Mouse (Mus musculus): ENCODE data around the gene Olfr1436. TPM values are rescaled to one million over a fixed set of nuclear protein-coding genes. Genes with fewer than 3 reads are reported as not detected.
"Not testable (repeated sequence)": the region's sequence is repeated elsewhere in the genome, so short reads cannot be mapped to it uniquely, and the experiment has no call there.

The Olfr1436 gene
- polyA plus RNA-seq (2015; fragmentation: Nextera tagmentation; extraction: Ambion mirVana): not detected in 2 replicates

- not testable (repeated sequence) for H3K4me2 ChIP-seq; H3K36me3 ChIP-seq; H3K9ac ChIP-seq (replicated peaks); ATAC-seq (ENCODE audit: low FRiP score); H3K9me3 ChIP-seq (replicated peaks); H3K4me3 ChIP-seq (replicated peaks); H3K27me3 ChIP-seq (replicated peaks); H3K4me1 ChIP-seq; H3K27ac ChIP-seq (replicated peaks)
- 82% methylated on average over 1 of the region's 1 CpGs for WGBS
Observed at GRCm38 (mm10) chr19:12299030-12299429, at the start of gene Olfr1436. TSS of gene Olfr1436 (minus strand) at chr19:12299130.

DNA sequence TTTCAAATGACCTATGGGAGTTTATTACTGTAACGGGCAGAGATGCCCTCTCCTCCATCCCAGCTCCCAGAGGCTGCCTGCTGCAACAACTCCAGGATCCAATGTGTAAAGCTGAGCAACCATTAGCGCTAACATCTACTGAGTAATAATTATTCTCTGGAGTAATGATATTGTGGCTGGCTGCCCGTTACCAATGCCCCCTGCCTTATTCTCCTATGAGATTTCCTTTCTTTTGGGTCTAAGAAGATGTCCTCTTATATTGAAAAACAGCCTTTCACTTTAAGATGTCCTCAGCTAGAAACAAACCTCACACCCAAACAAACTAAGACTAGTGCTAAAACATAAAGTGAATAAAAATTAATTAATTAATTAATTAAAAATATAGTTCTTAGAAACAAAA, 36.9 kb upstream of the Olfr1436 start, which contains the start of gene Olfr1438-ps1:
TSS of gene Olfr1438-ps1 (minus strand) at position 101 of the 400 bp plus-strand sequence.
- no peak within 1 kb of the TSS for H3K4me2 ChIP-seq
- H3K9ac ChIP-seq (replicated peaks): no peak within 1 kb of the TSS
- H3K9me3 ChIP-seq (replicated peaks): no peaks in the 10 kb centered on the region
- H3K27ac ChIP-seq (replicated peaks): no peak within 1 kb of the TSS
- no peaks in the 10 kb centered on the region for H3K27me3 ChIP-seq (replicated peaks)
- H3K36me3 ChIP-seq: no peaks in the 10 kb centered on the region
- no peaks in the 10 kb centered on the region for H3K4me1 ChIP-seq
- H3K4me3 ChIP-seq (replicated peaks): no peak within 1 kb of the TSS
- ATAC-seq (ENCODE audit: low FRiP score): no peak
- 87% methylated on average over 3 of the region's 3 CpGs for WGBS

DNA sequence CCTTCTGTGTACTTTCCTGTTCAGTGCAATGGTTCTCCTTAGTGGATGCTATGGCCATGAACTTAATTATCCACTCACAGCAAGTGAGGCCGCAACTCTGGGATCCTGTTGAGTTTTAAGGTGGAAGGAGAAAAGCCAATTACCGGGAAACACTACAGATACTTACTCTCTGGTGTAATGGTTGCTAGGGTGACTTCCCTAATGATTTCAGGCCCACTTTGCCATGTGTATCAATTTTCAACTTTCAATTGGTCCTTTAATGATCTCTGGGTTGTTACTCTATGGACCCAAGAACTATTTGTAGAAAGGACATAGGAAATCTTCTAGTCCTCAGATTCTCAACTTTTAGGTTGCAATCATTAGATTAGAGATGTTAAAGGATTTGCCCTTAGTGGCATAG, 26.1 kb upstream of the Olfr1436 start, which contains the start of gene Olfr1437:
TSS of gene Olfr1437 (minus strand) at position 101 of the 400 bp plus-strand sequence.
- no peak for ATAC-seq (ENCODE audit: low FRiP score)
- Histone ChIP-seq H3K36me3 (no peaks in the 10 kb centered on the region), H3K27ac (replicated peaks) (no peak within 1 kb of the TSS), H3K9me3 (replicated peaks) (no peaks in the 10 kb centered on the region), H3K4me2 (no peak within 1 kb of the TSS), H3K4me1 (no peaks in the 10 kb centered on the region), H3K4me3 (replicated peaks) (no peak within 1 kb of the TSS), H3K9ac (replicated peaks) (no peak within 1 kb of the TSS), H3K27me3 (replicated peaks) (no peaks in the 10 kb centered on the region)
- 62% methylated on average over 2 of the region's 2 CpGs for WGBS

DNA sequence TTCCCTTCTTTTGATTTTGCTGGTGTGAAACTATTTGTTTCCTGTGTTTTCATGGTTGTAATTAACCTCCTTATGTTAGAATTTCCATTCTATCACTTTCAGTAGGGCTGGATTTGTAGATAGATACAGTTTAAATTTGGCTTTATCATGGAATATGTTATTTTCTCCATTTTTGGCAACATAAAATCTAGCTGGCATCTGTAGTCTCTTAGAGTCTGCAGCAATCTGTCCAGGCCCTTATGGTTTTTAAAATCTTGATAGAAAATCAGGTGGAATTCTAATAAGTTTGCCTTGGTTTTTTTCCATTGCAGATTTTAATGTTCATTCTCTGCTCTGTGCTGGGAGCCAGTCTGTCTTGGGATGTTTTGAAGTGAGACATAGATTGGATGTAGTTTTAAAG, 6.0 kb downstream of the Olfr1436 start:
- no peaks in the 10 kb centered on the region for H3K36me3 ChIP-seq
- no peak for ATAC-seq (ENCODE audit: low FRiP score)
- H3K9me3 ChIP-seq (replicated peaks): no peaks in the 10 kb centered on the region
- no peak overlapping the region for H3K27ac ChIP-seq (replicated peaks)
- no peak overlapping the region for H3K9ac ChIP-seq (replicated peaks)
- no peak overlapping the region for H3K4me2 ChIP-seq
- H3K4me3 ChIP-seq (replicated peaks): no peak overlapping the region
- H3K27me3 ChIP-seq (replicated peaks): no peaks in the 10 kb centered on the region
- H3K4me1 ChIP-seq: no peaks in the 10 kb centered on the region

DNA sequence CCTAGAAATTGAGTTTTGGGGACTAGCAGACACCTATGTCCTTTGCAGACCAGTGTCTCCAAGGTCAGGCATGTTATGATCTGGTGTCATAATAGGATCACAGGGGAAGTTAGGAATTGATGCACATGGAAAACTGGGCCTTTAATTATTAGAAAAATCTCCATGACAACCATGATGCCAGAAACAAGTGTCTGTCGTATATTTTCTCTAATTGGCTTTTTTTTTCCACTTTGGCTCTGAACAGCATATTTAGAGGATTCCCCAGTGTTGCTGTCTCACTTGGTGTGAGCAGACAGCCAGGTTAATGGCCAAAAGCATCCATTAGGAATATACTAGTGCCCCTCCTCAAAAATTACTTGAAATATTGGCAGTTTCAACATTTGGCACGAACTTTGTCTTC, 19.4 kb downstream of the Olfr1436 start, which contains the start of gene Olfr1434:
TSS of gene Olfr1434 (plus strand) at position 301 of the 400 bp plus-strand sequence.
- 81% methylated on average over 2 of the region's 2 CpGs for WGBS
- ATAC-seq (ENCODE audit: low FRiP score): no peak
- no peak within 1 kb of the TSS for H3K4me3 ChIP-seq (replicated peaks)
- no peak within 1 kb of the TSS for H3K27ac ChIP-seq (replicated peaks)
- H3K27me3 ChIP-seq (replicated peaks): no peaks in the 10 kb centered on the region
- H3K36me3 ChIP-seq: no peaks in the 10 kb centered on the region
- no peak within 1 kb of the TSS for H3K4me2 ChIP-seq
- H3K9ac ChIP-seq (replicated peaks): no peak within 1 kb of the TSS
- no peaks in the 10 kb centered on the region for H3K4me1 ChIP-seq
- H3K9me3 ChIP-seq (replicated peaks): no peaks in the 10 kb centered on the region

- no peaks in the 10 kb centered on the region for H3K36me3 ChIP-seq
- no peak within 1 kb of the TSS for H3K4me2 ChIP-seq
- no peaks in the 10 kb centered on the region for H3K4me1 ChIP-seq
- no peak within 1 kb of the TSS for H3K4me3 ChIP-seq (replicated peaks)
- no peaks in the 10 kb centered on the region for H3K9me3 ChIP-seq (replicated peaks)
- H3K9ac ChIP-seq (replicated peaks): no peak within 1 kb of the TSS
- H3K27me3 ChIP-seq (replicated peaks): no peaks in the 10 kb centered on the region
- H3K27ac ChIP-seq (replicated peaks): no peak within 1 kb of the TSS
- no peak for ATAC-seq (ENCODE audit: low FRiP score)
- 61% methylated on average over 1 of the region's 1 CpGs for WGBS
Observed at GRCm38 (mm10) chr19:12260732-12261131, 38.2 kb downstream of the Olfr1436 start, which contains the start of gene Olfr235. TSS of gene Olfr235 (plus strand) at chr19:12261032.

Other genes starting within 250 kb of the Olfr1436 start
- gene Olfr1424, start 236.4 kb downstream of the Olfr1436 start, polyA plus RNA-seq (2015; fragmentation: Nextera tagmentation; extraction: Ambion mirVana): not detected in 2 replicates
- not detected in 2 replicates for gene Olfr1425, start 221.4 kb downstream of the Olfr1436 start, polyA plus RNA-seq (2015; fragmentation: Nextera tagmentation; extraction: Ambion mirVana)
- gene Olfr1426, start 207.1 kb downstream of the Olfr1436 start, polyA plus RNA-seq (2015; fragmentation: Nextera tagmentation; extraction: Ambion mirVana): not detected in 2 replicates
- gene Olfr1427, start 195.8 kb downstream of the Olfr1436 start, polyA plus RNA-seq (2015; fragmentation: Nextera tagmentation; extraction: Ambion mirVana): not detected in 2 replicates
- gene Olfr1428, start 183.2 kb downstream of the Olfr1436 start, polyA plus RNA-seq (2015; fragmentation: Nextera tagmentation; extraction: Ambion mirVana): not detected in 2 replicates
- not detected in 2 replicates for gene Olfr76, start 175.9 kb downstream of the Olfr1436 start, polyA plus RNA-seq (2015; fragmentation: Nextera tagmentation; extraction: Ambion mirVana)
- gene Olfr1555-ps1, start 129.0 kb downstream of the Olfr1436 start, polyA plus RNA-seq (2015; fragmentation: Nextera tagmentation; extraction: Ambion mirVana): not detected in 2 replicates
- gene Olfr1431, start 98.5 kb downstream of the Olfr1436 start, polyA plus RNA-seq (2015; fragmentation: Nextera tagmentation; extraction: Ambion mirVana): not detected in 2 replicates
- gene Olfr1432, start 66.5 kb downstream of the Olfr1436 start, polyA plus RNA-seq (2015; fragmentation: Nextera tagmentation; extraction: Ambion mirVana): not detected in 2 replicates
- not detected in 2 replicates for gene Olfr262, start 57.5 kb downstream of the Olfr1436 start, polyA plus RNA-seq (2015; fragmentation: Nextera tagmentation; extraction: Ambion mirVana)
- gene Olfr235, start 38.1 kb downstream of the Olfr1436 start, polyA plus RNA-seq (2015; fragmentation: Nextera tagmentation; extraction: Ambion mirVana): not detected in 2 replicates
- not detected in 2 replicates for gene Olfr1434, start 19.3 kb downstream of the Olfr1436 start, polyA plus RNA-seq (2015; fragmentation: Nextera tagmentation; extraction: Ambion mirVana)
- not detected in 2 replicates for gene Olfr1437, start 26.0 kb upstream of the Olfr1436 start, polyA plus RNA-seq (2015; fragmentation: Nextera tagmentation; extraction: Ambion mirVana)
- not detected in 2 replicates for gene Olfr1438-ps1, start 36.8 kb upstream of the Olfr1436 start, polyA plus RNA-seq (2015; fragmentation: Nextera tagmentation; extraction: Ambion mirVana)
- not detected in 2 replicates for gene Olfr1440, start 88.1 kb upstream of the Olfr1436 start, polyA plus RNA-seq (2015; fragmentation: Nextera tagmentation; extraction: Ambion mirVana)
- not detected in 2 replicates for gene Olfr1441, start 118.3 kb upstream of the Olfr1436 start, polyA plus RNA-seq (2015; fragmentation: Nextera tagmentation; extraction: Ambion mirVana)
- gene Pfpl, start 128.8 kb upstream of the Olfr1436 start, polyA plus RNA-seq (2015; fragmentation: Nextera tagmentation; extraction: Ambion mirVana): not detected in 2 replicates
- gene Mpeg1, start 161.6 kb upstream of the Olfr1436 start, polyA plus RNA-seq (2015; fragmentation: Nextera tagmentation; extraction: Ambion mirVana): 0.61 and 0.88 TPM in 2 replicates
- 34.1 and 34.5 TPM in 2 replicates for gene Dtx4, start 202.3 kb upstream of the Olfr1436 start, polyA plus RNA-seq (2015; fragmentation: Nextera tagmentation; extraction: Ambion mirVana)
- gene Fam111a, start 246.6 kb upstream of the Olfr1436 start, polyA plus RNA-seq (2015; fragmentation: Nextera tagmentation; extraction: Ambion mirVana): 6.2 and 11.7 TPM in 2 replicates